Mouse (Mus musculus) frontal cortex, adult (tissue): ENCODE measurements at regions not wholly inside any gene's neighbourhood (a gene's known extent, or its start where the extent isn't known, plus 50 kb on each side); places are given as distances from the start of the nearest gene placed in this dataset.

ENCODE experiments used
- ATAC-seq: cut with Nextera tagmentation; 2 replicates; pipeline ENCODE4 v1.9.2; 2017; ENCODE audit warnings: mild to moderate bottlenecking, moderate library complexity, mixed read lengths; ENCODE audit not compliant: low TSS enrichment

GRCm38 (mm10) chr4:12769092-12769491 lies 597.3 kb upstream of the Fam92a start:
- no peak for ATAC-seq

- ATAC-seq = no peak
Measured at GRCm38 (mm10) chr4:12766763-12767162, 594.9 kb upstream of the Fam92a start.

- peak; percentile 90 for ATAC-seq
Measured at GRCm38 (mm10) chr4:12750817-12751216, 579.0 kb upstream of the Fam92a start.

- no peak for ATAC-seq
Measured at GRCm38 (mm10) chr4:12749874-12750273, 578.1 kb upstream of the Fam92a start.

GRCm38 (mm10) chr4:12743714-12744327 lies 572.0 kb upstream of the Fam92a start:
- no peak for ATAC-seq

- ATAC-seq = no peak
Measured at GRCm38 (mm10) chr4:12736411-12736810, 564.6 kb upstream of the Fam92a start.

GRCm38 (mm10) chr4:12700189-12700588 lies 528.4 kb upstream of the Fam92a start:
- no peak for ATAC-seq

GRCm38 (mm10) chr4:12677814-12678213 lies 506.0 kb upstream of the Fam92a start:
- ATAC-seq = no peak

GRCm38 (mm10) chr4:12671399-12671798 lies 499.6 kb upstream of the Fam92a start:
- ATAC-seq = no peak

- no peak for ATAC-seq
Measured at GRCm38 (mm10) chr4:12663176-12663575, 491.4 kb upstream of the Fam92a start.

GRCm38 (mm10) chr4:12662683-12663082 lies 490.9 kb upstream of the Fam92a start:
- ATAC-seq = no peak

- ATAC-seq = no peak
Measured at GRCm38 (mm10) chr4:12659084-12659483, 487.3 kb upstream of the Fam92a start.

- no peak for ATAC-seq
Measured at GRCm38 (mm10) chr4:12658594-12658993, 486.8 kb upstream of the Fam92a start.

GRCm38 (mm10) chr4:12657820-12658219 lies 486.0 kb upstream of the Fam92a start:
- ATAC-seq = no peak

GRCm38 (mm10) chr4:12656924-12657603 lies 485.2 kb upstream of the Fam92a start:
- peak; percentile 87 for ATAC-seq

- ATAC-seq = peak; percentile 25
Measured at GRCm38 (mm10) chr4:12655457-12656228, 483.8 kb upstream of the Fam92a start.

- ATAC-seq = peak; percentile 29
Measured at GRCm38 (mm10) chr4:12654568-12655456, 483.0 kb upstream of the Fam92a start.

- no peak for ATAC-seq
Measured at GRCm38 (mm10) chr4:12647732-12648131, 475.9 kb upstream of the Fam92a start.

GRCm38 (mm10) chr4:12642525-12642928 lies 470.7 kb upstream of the Fam92a start:
- ATAC-seq = no peak

- ATAC-seq = no peak
Measured at GRCm38 (mm10) chr4:12629375-12629821, 457.6 kb upstream of the Fam92a start.

- ATAC-seq = no peak
Measured at GRCm38 (mm10) chr4:12628702-12629374, 457.0 kb upstream of the Fam92a start.
